Mouse (Mus musculus) thymus, adult 2 months (tissue): ENCODE data around the gene Frat1. TPM values are rescaled to one million over a fixed set of nuclear protein-coding genes. Genes with fewer than 3 reads are reported as not detected.

Experiments
- DNase-seq: peaks from one replicate; pipeline ENCODE4 v3.0.0; 2021
- H3K27ac ChIP-seq: fragments of 200-500 bp; 2 replicates; pipeline ENCODE4 v1.5.1; 2012; ENCODE audit warnings: low read length, control low read depth; ENCODE audit not compliant: control insufficient read depth, insufficient read depth
- H3K27me3 ChIP-seq: fragments of 200-500 bp; 2 replicates; pipeline ENCODE4 v1.6.1; 2012; ENCODE audit warnings: mild to moderate bottlenecking, low read length, moderate library complexity, mixed read lengths; ENCODE audit not compliant: control insufficient read depth, insufficient read depth
- H3K36me3 ChIP-seq: fragments of 200-500 bp; 2 replicates; pipeline ENCODE4 v1.6.1; 2012; ENCODE audit warnings: mild to moderate bottlenecking, low read length, moderate library complexity; ENCODE audit not compliant: control insufficient read depth, insufficient read depth
- H3K4me1 ChIP-seq: fragments of 200-500 bp; replicated peaks from 2 replicates; pipeline ENCODE4 v1.6.1; 2012; ENCODE audit warnings: low read length; ENCODE audit not compliant: control insufficient read depth, insufficient read depth
- H3K4me3 ChIP-seq: fragments of 200-500 bp; 2 replicates; pipeline ENCODE4 v1.5.1; 2012; ENCODE audit warnings: mild to moderate bottlenecking, low read length, control low read depth, moderate library complexity; ENCODE audit not compliant: control insufficient read depth, insufficient read depth
- CTCF ChIP-seq: fragments of 200-500 bp; IDR thresholded peaks from 2 replicates; pipeline ENCODE4 v1.5.1; 2012; ENCODE audit warnings: mild to moderate bottlenecking, control low read depth, low read length, moderate library complexity, borderline replicate concordance; ENCODE audit not compliant: control insufficient read depth, poor library complexity, insufficient read depth; ENCODE audit errors: extremely low read depth
- POLR2A ChIP-seq: fragments of 200-500 bp; IDR thresholded peaks from 2 replicates; pipeline ENCODE4 v1.6.1; 2012; ENCODE audit warnings: mild to moderate bottlenecking, low read length, control low read depth, moderate library complexity; ENCODE audit not compliant: control insufficient read depth, poor library complexity, insufficient read depth; ENCODE audit errors: extremely low read depth
- WGBS: fragments of 180-500 bp; shearing (Covaris S2); methylation state at CpG from one replicate; pipeline ENCODE4 v1.1.7; 2018; 5-methylcytosine and 5-hydroxymethylcytosine counted together
- polyA plus RNA-seq: library from polyadenylated mRNA; depleted of rRNA; stranded (reverse); fragments of >200 nt; gene quantifications from 2 replicates; pipeline ENCODE4 v1.2.3, GENCODE M21; 2012; rRNA removed

Frat1 gene
- 15.4 and 26.4 TPM in 2 replicates for polyA plus RNA-seq

- WGBS, result under 1% methylated on average over 39 of the region's 39 CpGs
Measured at GRCm38 (mm10) chr19:41829381-41830105, at the start of gene Frat1. TSS of gene Frat1 (plus strand) at chr19:41829970.

GRCm38 (mm10) chr19:41786896-41787295, 42.9 kb upstream of the Frat1 start:
- no peak overlapping the region for H3K27ac ChIP-seq
- no peak for DNase-seq
- TF ChIP-seq CTCF (no peak), POLR2A (no peak)
- H3K4me1 ChIP-seq, result no peaks in the 10 kb centered on the region
- no peaks in the 10 kb centered on the region for H3K27me3 ChIP-seq
- WGBS, result 100% methylated on average over 1 of the region's 1 CpGs
- H3K36me3 ChIP-seq, result peaks cover 37% of the 10 kb centered on the region
- H3K4me3 ChIP-seq, result no peak overlapping the region

More at GRCm38 (mm10) chr19:41829381-41830105, at the start of gene Frat1:
- Histone ChIP-seq H3K4me1 (peaks cover 20% of the 10 kb centered on the region), H3K27ac (peak within 1 kb of the TSS; percentile 82), H3K36me3 (no peaks in the 10 kb centered on the region), H3K4me3 (peak within 1 kb of the TSS; percentile 79), H3K27me3 (no peaks in the 10 kb centered on the region)
- DNase-seq, result peak; percentile 88
- TF ChIP-seq POLR2A (peak; percentile 87), CTCF (no peak)

GRCm38 (mm10) chr19:41789110-41789961, 40.4 kb upstream of the Frat1 start:
- peaks cover 27% of the 10 kb centered on the region for H3K36me3 ChIP-seq
- TF ChIP-seq POLR2A (no peak), CTCF (no peak)
- no peak for DNase-seq
- WGBS, result 89% methylated on average over 10 of the region's 10 CpGs
- H3K27ac ChIP-seq, result no peak overlapping the region
- no peaks in the 10 kb centered on the region for H3K27me3 ChIP-seq
- H3K4me3 ChIP-seq, result no peak overlapping the region
- no peaks in the 10 kb centered on the region for H3K4me1 ChIP-seq

- Histone ChIP-seq H3K27ac (no peak overlapping the region), H3K4me1 (no peaks in the 10 kb centered on the region), H3K4me3 (no peak overlapping the region), H3K27me3 (no peaks in the 10 kb centered on the region), H3K36me3 (peaks cover 14% of the 10 kb centered on the region)
- WGBS, result 100% methylated on average over 2 of the region's 2 CpGs
- TF ChIP-seq CTCF (no peak), POLR2A (no peak)
- DNase-seq, result no peak
Measured at GRCm38 (mm10) chr19:41791384-41791783, 38.4 kb upstream of the Frat1 start.

GRCm38 (mm10) chr19:41792934-41793486, 36.8 kb upstream of the Frat1 start:
- H3K27me3 ChIP-seq, result no peaks in the 10 kb centered on the region
- no peak overlapping the region for H3K4me3 ChIP-seq
- H3K27ac ChIP-seq, result no peak overlapping the region
- 89% methylated on average over 1 of the region's 1 CpGs for WGBS
- no peaks in the 10 kb centered on the region; the same call in 1 of the 2 replicates for H3K4me1 ChIP-seq
- H3K36me3 ChIP-seq, result peaks cover 7% of the 10 kb centered on the region; the same call in 1 of the 2 replicates
- TF ChIP-seq CTCF (no peak), POLR2A (no peak)
- no peak for DNase-seq

GRCm38 (mm10) chr19:41794017-41794416, 35.8 kb upstream of the Frat1 start:
- no peak overlapping the region for H3K27ac ChIP-seq
- TF ChIP-seq CTCF, result no peak
- no peak for TF ChIP-seq POLR2A
- H3K4me1 ChIP-seq, result no peaks in the 10 kb centered on the region; the same call in 1 of the 2 replicates
- DNase-seq, result no peak
- no peaks in the 10 kb centered on the region for H3K27me3 ChIP-seq
- peaks cover 7% of the 10 kb centered on the region; the same call in 1 of the 2 replicates for H3K36me3 ChIP-seq
- H3K4me3 ChIP-seq, result no peak overlapping the region
